Mouse (Mus musculus) skeletal muscle tissue, adult 2 months (tissue): Measurements from ENCODE around the gene Adgrg4.

Experiments
- DNase-seq: peaks from one replicate; pipeline ENCODE4 v3.0.0-alpha.2; 2012; ENCODE audit warnings: low read depth, low spot score

Adgrg4 gene

DNA sequence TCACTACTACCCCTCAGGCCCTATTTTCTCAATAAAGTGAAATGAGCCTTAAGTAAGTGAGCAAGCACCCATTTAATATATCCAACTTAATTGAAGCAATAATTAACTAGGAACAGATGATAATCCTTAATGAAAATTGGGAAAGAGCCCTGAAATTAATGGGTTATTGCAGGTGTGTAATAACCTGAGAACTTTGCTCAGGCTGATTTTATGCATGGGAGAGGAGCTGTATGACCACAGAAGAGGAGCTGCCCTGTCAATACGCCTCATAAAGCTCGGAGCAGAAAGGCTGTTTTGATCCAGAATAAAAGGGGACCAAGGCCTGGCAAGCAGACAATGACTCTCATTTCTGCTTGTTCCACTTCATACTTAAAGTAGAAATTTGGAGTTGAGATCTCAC is at the start of gene Adgrg4:
Gene Adgrg4, plus strand, starts transcription at position 301 of the 400 bp plus-strand sequence.
- DNase-seq, result no peak

GRCm38 (mm10) chrX:56821765-56822603 is 48.0 kb upstream of the Adgrg4 start, which contains the start of gene Map7d3:
Gene Map7d3 (minus strand): TSS chrX:56822326.
- no peak for DNase-seq

- no peak for DNase-seq
Measured at GRCm38 (mm10) chrX:56827492-56827891, 42.5 kb upstream of the Adgrg4 start.

GRCm38 (mm10) chrX:56835842-56836241 is 34.1 kb upstream of the Adgrg4 start:
- no peak for DNase-seq

DNA sequence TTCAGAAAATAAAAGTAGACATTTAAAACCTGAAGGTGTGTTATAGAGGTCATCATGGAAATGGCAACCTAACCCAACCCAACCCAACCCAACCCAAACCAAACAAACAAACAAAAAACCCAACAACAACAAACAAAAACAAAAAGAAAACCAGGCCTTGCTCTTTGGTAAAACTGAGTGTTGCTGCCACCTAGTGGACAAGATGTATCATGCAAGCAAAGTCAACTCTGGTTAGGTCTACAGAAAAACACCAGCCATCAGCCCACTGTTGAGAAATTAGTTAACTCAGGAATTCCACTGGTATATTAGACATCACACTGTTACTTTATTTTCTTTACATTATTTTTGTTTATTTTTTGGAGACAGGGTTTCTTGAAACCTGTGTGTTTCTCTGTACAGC is 30.6 kb upstream of the Adgrg4 start:
- DNase-seq, result no peak

- no peak for DNase-seq
Measured at GRCm38 (mm10) chrX:56841255-56841654, 28.7 kb upstream of the Adgrg4 start.

DNA sequence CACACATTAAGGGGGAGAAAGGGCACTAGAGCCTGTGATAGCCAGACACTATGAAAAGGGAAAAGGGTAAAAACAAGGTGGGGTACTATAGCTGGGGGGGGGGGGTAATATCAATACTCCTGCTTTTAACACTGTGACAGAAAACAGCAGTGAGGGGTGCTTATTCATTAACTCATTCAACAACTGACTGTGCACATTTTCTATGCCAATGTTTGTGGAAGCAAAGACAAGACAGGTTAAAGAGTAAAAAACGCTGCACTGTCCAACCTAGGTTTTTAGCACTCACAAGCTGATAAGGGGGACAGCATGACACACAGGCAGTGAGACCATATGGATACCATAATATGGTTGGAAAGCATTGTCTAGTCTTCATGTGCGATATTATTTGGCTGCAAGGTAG is 142.9 kb downstream of the Adgrg4 start:
- DNase-seq, result no peak

- DNase-seq, result no peak
Measured at GRCm38 (mm10) chrX:57042774-57043173, 172.8 kb downstream of the Adgrg4 start, which contains the start of gene Brs3. Gene Brs3 (plus strand): TSS chrX:57043074.

DNA sequence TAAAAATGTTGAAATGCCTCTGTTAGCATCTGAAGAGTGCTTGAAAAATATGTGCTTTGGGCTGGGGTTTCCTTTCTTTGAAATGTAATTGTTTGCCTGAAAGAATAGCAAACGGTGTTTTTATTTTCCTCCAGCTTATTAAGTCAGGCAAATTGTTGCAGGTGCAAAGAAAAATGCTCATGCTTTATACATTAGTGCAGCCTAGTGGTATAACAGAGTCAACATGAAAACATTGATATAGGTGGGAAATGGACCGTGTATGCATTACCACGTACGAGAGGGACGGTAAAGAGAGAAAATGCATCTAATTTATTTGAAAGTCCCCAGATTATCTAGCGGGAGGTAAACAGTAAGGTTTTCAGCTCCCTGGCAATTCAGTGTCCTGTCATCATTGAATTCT is 173.9 kb downstream of the Adgrg4 start:
- no peak for DNase-seq
